Mouse (Mus musculus): ENCODE data around the gene Jazf1. TPM values are rescaled to one million over a fixed set of nuclear protein-coding genes. Genes with fewer than 3 reads are reported as not detected.
A peak's percentile ranks its signal among the peaks of the same experiment; 100 is the strongest.

Jazf1 gene
- polyA plus RNA-seq, 1 experiment from 2014 or later = 13.9 TPM

DNA sequence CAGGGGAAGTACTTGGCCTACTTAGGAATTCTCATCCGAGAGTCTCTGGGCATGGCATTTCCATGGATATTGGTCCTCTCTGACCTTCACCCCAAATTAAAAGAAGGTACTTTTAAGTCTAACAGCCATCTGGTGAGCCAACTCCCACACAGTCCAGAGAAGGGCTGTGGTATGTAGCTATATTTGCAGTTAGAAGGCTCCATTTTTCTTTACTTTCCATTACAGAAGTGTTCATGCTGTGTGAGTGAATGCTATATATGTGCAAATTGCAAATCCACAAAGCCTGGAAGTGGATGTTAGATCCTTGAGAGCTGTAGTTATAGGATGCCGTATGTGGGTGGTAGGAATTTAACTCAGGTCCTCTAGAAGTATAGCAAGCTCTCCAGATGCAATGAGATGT is 245.8 kb downstream of the Jazf1 start:
- H3K9me3 ChIP-seq (replicated peaks) = no peaks in the 10 kb centered on the region
- no peaks in the 10 kb centered on the region for H3K36me3 ChIP-seq
- no peak for ATAC-seq (replicated peaks; ENCODE audit: insufficient number of reproducible peaks, insufficient read depth, low FRiP score, low read depth)
- H3K27ac ChIP-seq = no peak overlapping the region
- H3K4me1 ChIP-seq (replicated peaks) = 0 out of 2 replicates have a peak, but pooled peaks cover under 1% of the 10 kb centered on the region
- no peak overlapping the region for H3K9ac ChIP-seq
- no peaks in the 10 kb centered on the region for H3K27me3 ChIP-seq
- no peak overlapping the region for H3K4me3 ChIP-seq
- WGBS = 86% methylated on average over 2 of the region's 2 CpGs
- H3K4me2 ChIP-seq = no peak overlapping the region

DNA sequence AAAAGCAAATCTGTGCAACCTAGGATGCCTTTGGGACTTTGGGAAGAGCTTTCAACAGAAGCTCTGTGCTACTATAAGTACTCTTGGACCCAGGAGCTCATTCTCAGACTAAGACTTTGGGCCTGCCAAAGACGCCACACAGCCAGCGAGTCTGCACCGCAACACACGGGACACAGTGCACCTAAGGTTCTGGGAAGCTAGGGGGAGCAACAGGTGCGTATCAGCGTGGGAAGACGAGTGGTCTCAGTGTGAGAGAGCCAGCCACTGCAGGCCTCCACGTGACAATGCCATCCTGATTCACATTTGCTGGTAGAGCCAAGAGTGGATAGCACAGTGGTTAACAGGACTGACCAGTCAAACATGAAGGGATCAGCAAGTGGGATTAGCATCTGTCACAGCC is 249.1 kb downstream of the Jazf1 start:
- Histone ChIP-seq H3K9me3 (replicated peaks) (no peaks in the 10 kb centered on the region), H3K27me3 (no peaks in the 10 kb centered on the region), H3K9ac (no peak overlapping the region), H3K4me1 (replicated peaks) (peaks cover 5% of the 10 kb centered on the region), H3K36me3 (no peaks in the 10 kb centered on the region), H3K27ac (no peak overlapping the region), H3K4me3 (no peak overlapping the region), H3K4me2 (no peak overlapping the region)
- no peak for ATAC-seq (replicated peaks; ENCODE audit: insufficient number of reproducible peaks, insufficient read depth, low FRiP score, low read depth)
- 77% methylated on average over 8 of the region's 8 CpGs for WGBS

- no peak for ATAC-seq (replicated peaks; ENCODE audit: insufficient number of reproducible peaks, insufficient read depth, low FRiP score, low read depth)
- Histone ChIP-seq H3K4me1 (replicated peaks) (peaks cover 8% of the 10 kb centered on the region), H3K27ac (no peak overlapping the region), H3K9me3 (replicated peaks) (no peaks in the 10 kb centered on the region), H3K4me2 (no peak overlapping the region), H3K36me3 (no peaks in the 10 kb centered on the region), H3K27me3 (no peaks in the 10 kb centered on the region), H3K9ac (no peak overlapping the region), H3K4me3 (no peak overlapping the region)
- WGBS = 83% methylated on average over 4 of the region's 4 CpGs
Measured at GRCm38 (mm10) chr6:52818041-52818440, 250.4 kb downstream of the Jazf1 start.

DNA sequence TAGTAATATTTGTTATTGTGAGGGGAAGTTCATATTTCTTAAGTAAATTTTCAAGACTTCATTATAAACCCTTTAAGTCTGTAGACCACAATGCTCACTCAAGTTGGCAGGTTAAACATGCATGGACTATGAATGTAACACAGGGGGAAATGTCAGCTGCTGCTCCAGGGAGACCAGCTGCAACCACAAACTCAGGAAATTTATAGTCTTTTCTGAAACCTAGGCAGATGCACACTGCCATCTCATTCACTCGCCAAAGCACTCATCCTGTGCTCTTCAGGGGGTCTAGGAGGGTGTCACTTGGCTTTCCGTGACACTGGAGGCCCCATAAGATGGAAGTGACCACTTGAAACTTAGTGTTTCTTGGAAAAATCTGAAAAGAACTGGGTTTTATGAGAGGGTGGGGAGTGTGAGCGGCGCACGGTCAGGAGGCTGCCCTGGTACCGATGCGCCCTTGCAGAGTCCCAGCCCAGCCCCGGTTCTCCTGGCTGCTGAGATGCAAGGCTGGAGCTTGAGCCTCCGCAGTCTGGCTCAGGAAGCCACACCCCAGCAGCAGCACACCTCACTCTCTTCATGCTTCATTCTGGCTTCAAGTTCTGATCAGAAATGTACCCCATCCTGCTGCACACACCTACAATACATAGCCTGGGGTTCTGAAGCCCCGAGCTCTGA is 251.1 kb downstream of the Jazf1 start:
- H3K4me3 ChIP-seq = no peak overlapping the region
- no peak overlapping the region for H3K9ac ChIP-seq
- H3K4me2 ChIP-seq = no peak overlapping the region
- H3K27me3 ChIP-seq = no peaks in the 10 kb centered on the region
- H3K36me3 ChIP-seq = no peaks in the 10 kb centered on the region
- peaks cover 8% of the 10 kb centered on the region for H3K4me1 ChIP-seq (replicated peaks)
- H3K9me3 ChIP-seq (replicated peaks) = no peaks in the 10 kb centered on the region
- 84% methylated on average over 10 of the region's 10 CpGs for WGBS
- no peak for ATAC-seq (replicated peaks; ENCODE audit: insufficient number of reproducible peaks, insufficient read depth, low FRiP score, low read depth)
- H3K27ac ChIP-seq = 0 out of 2 replicates have a peak overlapping the region, but pooled peaks have one; percentile 1

GRCm38 (mm10) chr6:52805237-52805856 is 263.1 kb downstream of the Jazf1 start:
- WGBS = 80% methylated on average over 3 of the region's 3 CpGs
- no peak overlapping the region for H3K4me2 ChIP-seq
- no peak overlapping the region for H3K27ac ChIP-seq
- ATAC-seq (replicated peaks; ENCODE audit: insufficient number of reproducible peaks, insufficient read depth, low FRiP score, low read depth) = no peak
- no peak overlapping the region for H3K4me3 ChIP-seq
- no peaks in the 10 kb centered on the region for H3K27me3 ChIP-seq
- 0 out of 2 replicates have a peak, but pooled peaks cover 6% of the 10 kb centered on the region for H3K4me1 ChIP-seq (replicated peaks)
- no peaks in the 10 kb centered on the region for H3K36me3 ChIP-seq
- no peaks in the 10 kb centered on the region for H3K9me3 ChIP-seq (replicated peaks)
- no peak overlapping the region for H3K9ac ChIP-seq

- Histone ChIP-seq H3K36me3 (no peaks in the 10 kb centered on the region), H3K4me1 (replicated peaks) (peaks cover 16% of the 10 kb centered on the region; the same call in 1 of the 2 replicates), H3K4me2 (0 out of 2 replicates have a peak overlapping the region, but pooled peaks have one; percentile 4), H3K27ac (peak overlapping the region; percentile 17; the same call in 1 of the 2 replicates), H3K4me3 (no peak overlapping the region), H3K27me3 (no peaks in the 10 kb centered on the region), H3K9ac (no peak overlapping the region), H3K9me3 (replicated peaks) (no peaks in the 10 kb centered on the region)
- 0 out of 2 replicates have a peak, but pooled peaks have one; percentile 14 for ATAC-seq (replicated peaks; ENCODE audit: insufficient number of reproducible peaks, insufficient read depth, low FRiP score, low read depth)
- 62% methylated on average over 9 of the region's 9 CpGs for WGBS
Measured at GRCm38 (mm10) chr6:52802181-52802580, 266.2 kb downstream of the Jazf1 start.

DNA sequence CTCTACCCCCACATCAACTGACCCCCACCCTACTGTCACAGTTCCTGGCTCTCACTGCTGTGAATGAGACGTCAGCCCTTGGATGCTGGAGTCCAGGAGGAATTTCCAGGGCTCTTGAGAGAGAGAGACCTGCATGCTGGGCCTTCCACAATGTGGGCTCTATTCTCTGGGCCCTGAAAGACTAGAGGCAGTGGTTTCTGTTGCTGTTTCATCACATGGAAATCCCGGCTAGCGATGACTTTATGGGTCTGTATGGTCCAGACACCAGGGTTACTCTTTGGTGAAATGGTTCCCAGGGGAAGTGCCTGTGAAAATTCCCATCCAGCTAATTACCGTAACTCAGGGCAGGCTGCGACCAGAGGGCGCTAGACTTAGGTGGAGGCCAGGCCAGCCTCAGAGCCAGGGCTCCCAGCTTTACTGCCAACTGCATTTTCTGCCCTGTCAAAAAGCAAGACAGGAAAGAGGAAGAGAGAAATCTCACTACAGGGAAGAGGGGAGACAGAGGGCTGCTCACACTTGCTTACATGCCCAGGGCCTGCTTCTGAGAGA is 271.1 kb downstream of the Jazf1 start:
- H3K4me1 ChIP-seq (replicated peaks) = peaks cover 37% of the 10 kb centered on the region
- no peaks in the 10 kb centered on the region for H3K27me3 ChIP-seq
- 49% methylated on average over 6 of the region's 6 CpGs for WGBS
- H3K4me3 ChIP-seq = no peak overlapping the region
- H3K9me3 ChIP-seq (replicated peaks) = no peaks in the 10 kb centered on the region
- ATAC-seq (replicated peaks; ENCODE audit: insufficient number of reproducible peaks, insufficient read depth, low FRiP score, low read depth) = no peak
- H3K36me3 ChIP-seq = no peaks in the 10 kb centered on the region
- no peak overlapping the region for H3K4me2 ChIP-seq
- no peak overlapping the region; the same call in 1 of the 2 replicates for H3K27ac ChIP-seq
- no peak overlapping the region for H3K9ac ChIP-seq

- Histone ChIP-seq H3K4me1 (replicated peaks) (peaks cover 42% of the 10 kb centered on the region), H3K4me3 (no peak overlapping the region), H3K9ac (no peak overlapping the region), H3K27ac (peak overlapping the region; percentile 75), H3K36me3 (no peaks in the 10 kb centered on the region), H3K4me2 (no peak overlapping the region), H3K27me3 (no peaks in the 10 kb centered on the region), H3K9me3 (replicated peaks) (no peaks in the 10 kb centered on the region)
- WGBS = 31% methylated on average over 1 of the region's 1 CpGs
- no peak for ATAC-seq (replicated peaks; ENCODE audit: insufficient number of reproducible peaks, insufficient read depth, low FRiP score, low read depth)
Measured at GRCm38 (mm10) chr6:52796691-52797090, 271.7 kb downstream of the Jazf1 start.

GRCm38 (mm10) chr6:52796035-52796598 is 272.3 kb downstream of the Jazf1 start:
- WGBS = 59% methylated on average over 9 of the region's 9 CpGs

DNA sequence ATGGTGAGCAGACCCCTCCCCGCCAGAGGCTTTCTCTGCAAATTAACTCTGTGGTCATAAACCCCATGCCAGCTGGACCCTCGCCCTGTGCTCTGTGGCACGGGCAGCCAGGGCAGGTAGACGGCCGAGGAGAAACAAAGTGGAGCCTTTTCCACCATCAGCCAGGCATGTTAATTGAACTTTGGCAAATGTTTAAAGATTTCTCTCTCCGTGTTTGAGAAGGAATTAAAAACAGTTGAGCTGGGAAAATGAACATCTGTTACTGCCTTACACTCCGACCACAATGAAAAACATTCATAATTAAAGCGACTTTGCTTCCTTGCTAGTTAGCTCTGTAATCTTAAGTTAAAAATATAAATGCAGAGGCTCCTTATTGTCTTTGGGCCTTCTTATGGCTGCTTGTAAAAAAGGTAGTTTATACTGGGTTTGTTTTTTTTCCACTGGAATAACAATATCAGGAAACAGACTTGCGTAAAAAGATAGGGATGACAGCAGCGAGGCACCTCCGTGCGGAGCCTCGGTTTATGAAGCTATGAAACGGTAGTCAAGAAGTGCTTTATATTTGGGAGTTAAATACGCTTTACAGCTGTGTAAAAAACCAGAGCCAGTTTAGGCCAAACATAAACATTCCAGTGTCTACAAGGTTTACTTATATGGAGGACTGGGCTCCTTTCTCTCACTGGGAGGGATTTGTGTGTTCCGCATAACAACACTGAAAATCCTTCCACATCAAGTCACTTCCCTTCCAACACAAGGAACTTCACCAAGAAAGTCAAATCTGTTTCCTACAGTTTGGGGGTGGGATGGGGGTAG is 273.2 kb downstream of the Jazf1 start:
- H3K4me3 ChIP-seq = no peak overlapping the region
- no peaks in the 10 kb centered on the region for H3K9me3 ChIP-seq (replicated peaks)
- ATAC-seq (replicated peaks; ENCODE audit: insufficient number of reproducible peaks, insufficient read depth, low FRiP score, low read depth) = peak; percentile 6; the same call in 1 of the 2 replicates
- H3K27me3 ChIP-seq = no peaks in the 10 kb centered on the region
- H3K36me3 ChIP-seq = no peaks in the 10 kb centered on the region
- H3K9ac ChIP-seq = no peak overlapping the region
- no peak overlapping the region for H3K4me2 ChIP-seq
- peak overlapping the region; percentile 75 for H3K27ac ChIP-seq
- peaks cover 42% of the 10 kb centered on the region for H3K4me1 ChIP-seq (replicated peaks)
- WGBS = 54% methylated on average over 16 of the region's 16 CpGs

More at GRCm38 (mm10) chr6:52796035-52796598, 272.3 kb downstream of the Jazf1 start:
- no peak overlapping the region for H3K4me3 ChIP-seq
- peak overlapping the region; percentile 75 for H3K27ac ChIP-seq
- no peak overlapping the region for H3K9ac ChIP-seq
- H3K27me3 ChIP-seq = no peaks in the 10 kb centered on the region
- H3K4me1 ChIP-seq (replicated peaks) = peaks cover 39% of the 10 kb centered on the region
- peak; percentile 34; the same call in 1 of the 2 replicates for ATAC-seq (replicated peaks; ENCODE audit: insufficient number of reproducible peaks, insufficient read depth, low FRiP score, low read depth)
- no peaks in the 10 kb centered on the region for H3K9me3 ChIP-seq (replicated peaks)
- no peaks in the 10 kb centered on the region for H3K36me3 ChIP-seq
- no peak overlapping the region for H3K4me2 ChIP-seq

DNA sequence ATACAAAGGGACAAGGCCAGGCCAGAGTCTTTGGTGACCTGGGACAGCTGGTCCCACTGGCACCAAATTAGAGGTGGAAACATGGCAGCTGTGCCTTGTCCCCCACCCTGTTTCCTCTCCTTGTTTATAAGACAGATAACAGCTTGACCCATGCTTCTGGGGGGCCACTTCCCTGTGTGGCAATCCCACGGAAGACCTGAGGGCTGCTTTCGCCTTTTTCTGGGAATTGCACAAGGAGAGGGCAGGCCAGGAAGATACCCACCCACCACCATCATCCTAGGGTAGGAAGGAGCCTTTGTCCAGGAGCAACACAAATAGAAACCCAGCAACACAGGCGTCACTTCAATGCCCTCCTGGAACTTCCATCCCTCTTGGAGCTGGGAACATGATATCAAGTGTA is 276.0 kb downstream of the Jazf1 start:
- no peaks in the 10 kb centered on the region for H3K36me3 ChIP-seq
- peaks cover 43% of the 10 kb centered on the region for H3K4me1 ChIP-seq (replicated peaks)
- H3K4me2 ChIP-seq = no peak overlapping the region
- H3K27me3 ChIP-seq = no peaks in the 10 kb centered on the region
- ATAC-seq (replicated peaks; ENCODE audit: insufficient number of reproducible peaks, insufficient read depth, low FRiP score, low read depth) = no peak
- no peak overlapping the region for H3K4me3 ChIP-seq
- peak overlapping the region; percentile 21; the same call in 1 of the 2 replicates for H3K27ac ChIP-seq
- H3K9me3 ChIP-seq (replicated peaks) = no peaks in the 10 kb centered on the region
- WGBS = 58% methylated on average over 3 of the region's 3 CpGs
- no peak overlapping the region for H3K9ac ChIP-seq

Data from heart, embryonic 15.5 days (tissue).